Mouse (Mus musculus) cortical plate, adult 2 months (tissue): ENCODE data around the gene Prdm2.

Experiments
- CTCF ChIP-seq: fragments of 200-500 bp; IDR thresholded peaks from 2 replicates; pipeline ENCODE4 v1.5.1; 2011; ENCODE audit warnings: mild to moderate bottlenecking, control low read depth, low read length; ENCODE audit not compliant: insufficient read depth; ENCODE audit errors: extremely low read depth
- POLR2A ChIP-seq: fragments of 200-500 bp; IDR thresholded peaks from 2 replicates; pipeline ENCODE4 v1.6.1; 2011; ENCODE audit warnings: mild to moderate bottlenecking, low read length, control low read depth; ENCODE audit not compliant: insufficient read depth; ENCODE audit errors: extremely low read depth

GRCm38 (mm10) chr4:143214221-143214797 is 1.5 kb upstream of the Prdm2 start:
- TF ChIP-seq POLR2A (no peak), CTCF (no peak)
